Mouse (Mus musculus): ENCODE measurements around the gene Zfp869. TPM values are rescaled to one million over a fixed set of nuclear protein-coding genes. Genes with fewer than 3 reads are reported as not detected.

Zfp869 gene
- 14.2 TPM for polyA plus RNA-seq (2014; fragmentation: Illumina TruSeq; extraction: RNeasy Lipid Tissue Mini Kit (QIAGEN cat#74804); ENCODE audit: insufficient read depth, low read depth, low replicate concordance)

GRCm38 (mm10) chr8:69710624-69711023 is at the start of gene Zfp869:
Zfp869 (minus strand) TSS chr8:69710724.

GRCm38 (mm10) chr8:69749544-69750454 is 39.3 kb upstream of the Zfp869 start, which contains the start of gene Zfp963:
Zfp963 (minus strand) TSS chr8:69749970.

Other genes starting within 250 kb of the Zfp869 start
- not detected for gene Gm7697, start 187.7 kb downstream of the Zfp869 start, polyA plus RNA-seq (2014; fragmentation: Illumina TruSeq; extraction: RNeasy Lipid Tissue Mini Kit (QIAGEN cat#74804); ENCODE audit: insufficient read depth, low read depth, low replicate concordance)
- 8.6 TPM for gene Zfp868, start 85.2 kb downstream of the Zfp869 start, polyA plus RNA-seq (2014; fragmentation: Illumina TruSeq; extraction: RNeasy Lipid Tissue Mini Kit (QIAGEN cat#74804); ENCODE audit: insufficient read depth, low read depth, low replicate concordance)
- gene Zfp964, start 56.2 kb downstream of the Zfp869 start, polyA plus RNA-seq (2014; fragmentation: Illumina TruSeq; extraction: RNeasy Lipid Tissue Mini Kit (QIAGEN cat#74804); ENCODE audit: insufficient read depth, low read depth, low replicate concordance), result 1.1 TPM
- gene Zfp963, start 39.2 kb upstream of the Zfp869 start, polyA plus RNA-seq (2014; fragmentation: Illumina TruSeq; extraction: RNeasy Lipid Tissue Mini Kit (QIAGEN cat#74804); ENCODE audit: insufficient read depth, low read depth, low replicate concordance), result 4.0 TPM
- gene Gm20422, start 64.2 kb upstream of the Zfp869 start, polyA plus RNA-seq (2014; fragmentation: Illumina TruSeq; extraction: RNeasy Lipid Tissue Mini Kit (QIAGEN cat#74804); ENCODE audit: insufficient read depth, low read depth, low replicate concordance), result not detected
- 13.8 TPM for gene Atp13a1, start 80.4 kb upstream of the Zfp869 start, polyA plus RNA-seq (2014; fragmentation: Illumina TruSeq; extraction: RNeasy Lipid Tissue Mini Kit (QIAGEN cat#74804); ENCODE audit: insufficient read depth, low read depth, low replicate concordance)
- gene Zfp866, start 80.5 kb upstream of the Zfp869 start, polyA plus RNA-seq (2014; fragmentation: Illumina TruSeq; extraction: RNeasy Lipid Tissue Mini Kit (QIAGEN cat#74804); ENCODE audit: insufficient read depth, low read depth, low replicate concordance), result 11.1 TPM
- gene Gmip, start 98.0 kb upstream of the Zfp869 start, polyA plus RNA-seq (2014; fragmentation: Illumina TruSeq; extraction: RNeasy Lipid Tissue Mini Kit (QIAGEN cat#74804); ENCODE audit: insufficient read depth, low read depth, low replicate concordance), result 12.9 TPM
- 1.1 TPM for gene Lpar2, start 111.7 kb upstream of the Zfp869 start, polyA plus RNA-seq (2014; fragmentation: Illumina TruSeq; extraction: RNeasy Lipid Tissue Mini Kit (QIAGEN cat#74804); ENCODE audit: insufficient read depth, low read depth, low replicate concordance)
- 2.6 TPM for gene Pbx4, start 121.8 kb upstream of the Zfp869 start, polyA plus RNA-seq (2014; fragmentation: Illumina TruSeq; extraction: RNeasy Lipid Tissue Mini Kit (QIAGEN cat#74804); ENCODE audit: insufficient read depth, low read depth, low replicate concordance)
- 0.38 TPM for gene Cilp2, start 177.0 kb upstream of the Zfp869 start, polyA plus RNA-seq (2014; fragmentation: Illumina TruSeq; extraction: RNeasy Lipid Tissue Mini Kit (QIAGEN cat#74804); ENCODE audit: insufficient read depth, low read depth, low replicate concordance)
- 0.35 TPM for gene Tssk6, start 191.5 kb upstream of the Zfp869 start, polyA plus RNA-seq (2014; fragmentation: Illumina TruSeq; extraction: RNeasy Lipid Tissue Mini Kit (QIAGEN cat#74804); ENCODE audit: insufficient read depth, low read depth, low replicate concordance)
- gene Ndufa13, start 191.8 kb upstream of the Zfp869 start, polyA plus RNA-seq (2014; fragmentation: Illumina TruSeq; extraction: RNeasy Lipid Tissue Mini Kit (QIAGEN cat#74804); ENCODE audit: insufficient read depth, low read depth, low replicate concordance), result 137 TPM
- 2.1 TPM for gene Yjefn3, start 192.0 kb upstream of the Zfp869 start, polyA plus RNA-seq (2014; fragmentation: Illumina TruSeq; extraction: RNeasy Lipid Tissue Mini Kit (QIAGEN cat#74804); ENCODE audit: insufficient read depth, low read depth, low replicate concordance)

All from lung, adult 10 weeks (tissue).